Mouse (Mus musculus) embryo, embryonic 10 days (tissue): ENCODE data around the gene Fopnl.
A peak's percentile ranks its signal among the peaks of the same experiment; 100 is the strongest.

Experiments used
- DNase-seq: peaks from one replicate; pipeline ENCODE4 v3.0.0-alpha.2; 2015; ENCODE audit warnings: low spot score

The Fopnl gene

GRCm38 (mm10) chr16:14306451-14306850 lies 10.8 kb downstream of the Fopnl start:
- DNase-seq, result no peak

DNA sequence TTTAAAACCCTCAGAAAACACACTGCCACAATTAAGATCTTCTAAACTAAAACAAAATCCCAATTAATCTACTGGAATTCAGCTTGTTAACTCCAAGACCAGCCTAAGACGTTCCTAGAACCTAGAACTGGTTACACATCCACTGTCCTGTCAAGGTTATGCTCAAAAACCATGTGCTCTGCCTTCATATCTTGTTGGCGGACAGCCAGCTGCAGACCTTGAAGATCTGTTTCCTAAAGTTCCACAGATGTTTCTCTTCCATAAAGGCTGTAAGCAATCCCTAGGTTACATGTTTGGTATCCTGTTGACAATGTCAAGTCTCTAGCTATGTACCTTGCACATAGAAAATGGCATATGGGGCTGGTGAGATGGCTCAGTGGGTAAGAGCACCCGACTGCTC lies 12.4 kb downstream of the Fopnl start:
- no peak for DNase-seq

DNA sequence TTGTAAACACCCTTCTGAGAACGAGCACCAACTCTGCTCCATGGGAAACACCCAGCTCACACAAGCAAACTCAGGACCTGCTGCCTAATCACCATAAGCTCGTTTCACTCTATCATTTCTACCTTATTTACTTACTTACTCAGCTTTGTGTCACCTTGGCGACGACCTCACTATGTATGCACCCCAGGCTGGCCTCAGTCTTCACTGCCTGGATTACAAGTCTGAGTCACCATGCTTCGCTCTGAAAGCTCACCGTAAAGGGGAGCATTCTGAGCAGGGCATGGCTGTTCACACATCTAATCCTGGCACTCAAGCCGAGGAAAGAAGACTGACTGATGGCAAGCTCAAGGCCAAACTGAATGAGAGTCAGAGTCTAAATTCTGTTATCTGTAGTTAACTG lies 13.5 kb downstream of the Fopnl start:
- peak; percentile 3 for DNase-seq

DNA sequence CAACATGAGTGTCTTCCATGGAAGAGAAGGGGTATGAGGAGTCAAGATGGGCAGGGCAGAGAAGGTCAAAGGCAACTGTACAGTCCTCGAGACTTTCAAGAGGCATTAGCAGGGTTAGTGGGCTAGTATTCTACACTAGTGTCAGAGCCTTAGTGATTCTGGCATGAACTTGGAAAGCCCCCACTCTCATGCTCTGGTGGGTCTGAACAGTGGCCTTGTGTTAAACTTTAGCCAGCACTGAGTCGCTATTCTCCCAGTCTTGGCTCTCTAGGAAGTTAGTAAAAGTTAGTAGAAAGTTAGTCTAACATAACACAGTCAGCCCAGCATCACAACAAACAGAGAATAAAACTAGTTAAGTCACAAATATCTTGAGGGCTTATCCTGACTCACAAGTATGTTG lies 14.1 kb downstream of the Fopnl start:
- DNase-seq, result peak; percentile 1

GRCm38 (mm10) chr16:14298461-14298860 lies 18.7 kb downstream of the Fopnl start:
- no peak for DNase-seq

- no peak for DNase-seq
These were observed 19.5 kb downstream of the Fopnl start for GRCm38 (mm10) chr16:14297746-14298145.

DNA sequence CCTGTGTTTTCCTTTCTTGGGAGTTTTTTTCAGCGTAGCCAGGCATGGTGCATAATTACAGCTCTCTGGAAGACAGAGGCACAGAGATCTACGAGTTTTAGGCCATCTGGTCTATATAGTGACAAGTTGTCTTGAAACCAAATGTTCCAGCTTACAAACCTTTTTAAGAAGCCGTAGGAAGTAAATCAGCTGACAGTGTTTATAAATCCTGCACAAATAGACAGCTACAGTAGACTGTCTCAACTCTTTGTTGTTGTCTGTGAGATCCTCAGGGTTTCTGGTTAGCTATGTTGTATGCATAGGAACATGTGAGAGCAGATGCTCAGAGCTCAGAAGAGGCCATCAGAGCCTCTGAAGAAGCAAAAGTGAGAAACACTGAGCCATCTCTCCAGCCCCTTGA lies 20.1 kb downstream of the Fopnl start:
- no peak for DNase-seq

DNA sequence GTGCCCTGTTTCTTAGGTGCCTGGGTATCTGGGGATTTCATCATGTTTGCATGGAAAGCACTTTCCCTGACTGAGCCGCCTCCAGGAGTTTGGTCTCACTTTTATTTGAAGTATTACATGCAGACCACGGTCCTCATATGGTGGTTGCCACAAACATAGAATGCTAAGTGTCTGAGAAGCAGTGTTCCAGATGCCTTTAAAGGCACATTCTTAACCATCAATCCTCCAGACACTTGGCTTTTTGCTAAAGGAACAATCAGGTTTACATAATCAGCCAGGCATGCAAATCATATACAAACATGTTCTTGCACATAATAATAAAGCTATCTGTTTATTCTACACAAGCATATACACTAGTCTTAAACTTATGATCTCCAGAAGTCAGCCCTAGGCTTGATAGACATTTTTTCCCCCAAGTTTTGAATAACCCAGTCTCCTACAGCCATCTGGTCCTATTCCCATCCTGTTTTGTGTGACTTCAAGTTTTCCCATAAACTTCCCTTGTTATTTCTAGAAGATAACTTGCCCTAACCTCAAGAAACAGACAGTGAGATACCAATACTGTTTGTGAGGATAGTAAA lies 20.6 kb downstream of the Fopnl start:
- no peak for DNase-seq

DNA sequence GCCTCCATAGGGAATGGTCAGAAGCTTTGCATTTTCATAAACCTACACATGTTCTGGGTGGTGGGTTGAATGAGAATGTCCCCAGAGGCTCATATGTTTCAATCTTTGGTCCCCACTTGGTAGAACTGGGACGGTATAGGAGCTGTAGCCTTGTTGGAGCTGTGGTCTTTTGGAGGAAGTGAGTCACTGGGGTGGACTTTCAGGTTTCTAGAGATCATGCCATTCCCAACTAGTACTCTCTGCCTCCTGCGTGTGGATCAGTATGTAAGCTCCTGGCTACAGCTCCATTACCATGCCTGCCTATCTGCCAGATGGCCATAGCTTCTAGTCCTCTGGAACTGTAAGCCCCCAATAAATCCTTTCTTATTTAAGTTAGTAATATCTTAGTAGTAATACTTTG lies 21.9 kb downstream of the Fopnl start:
- no peak for DNase-seq

- peak; percentile 14 for DNase-seq
These were observed 24.7 kb downstream of the Fopnl start for GRCm38 (mm10) chr16:14292205-14293199.

DNA sequence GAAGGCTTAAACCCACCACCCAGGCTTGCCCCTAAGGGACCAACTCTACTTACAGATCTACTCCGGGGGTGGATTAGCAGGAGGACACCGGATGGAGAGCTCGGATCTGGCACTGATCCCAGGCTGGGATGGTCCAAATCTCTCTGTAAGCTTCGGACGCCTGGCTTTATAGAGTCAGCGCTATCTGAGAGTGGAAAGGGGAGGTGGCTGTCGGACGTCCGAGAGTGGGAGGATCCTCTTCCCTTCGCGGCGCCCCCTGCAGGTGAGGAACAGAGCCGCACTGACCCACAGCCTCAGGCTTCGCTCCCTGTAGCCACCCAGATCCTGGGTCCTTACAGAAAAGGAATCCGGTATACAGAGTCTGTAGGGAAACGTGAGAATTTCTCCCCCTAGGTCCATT lies 26.0 kb downstream of the Fopnl start, which contains the start of gene Myh11:
Gene Myh11, minus strand, starts transcription at position 150 of the 400 bp plus-strand sequence.
- peak; percentile 76 for DNase-seq

DNA sequence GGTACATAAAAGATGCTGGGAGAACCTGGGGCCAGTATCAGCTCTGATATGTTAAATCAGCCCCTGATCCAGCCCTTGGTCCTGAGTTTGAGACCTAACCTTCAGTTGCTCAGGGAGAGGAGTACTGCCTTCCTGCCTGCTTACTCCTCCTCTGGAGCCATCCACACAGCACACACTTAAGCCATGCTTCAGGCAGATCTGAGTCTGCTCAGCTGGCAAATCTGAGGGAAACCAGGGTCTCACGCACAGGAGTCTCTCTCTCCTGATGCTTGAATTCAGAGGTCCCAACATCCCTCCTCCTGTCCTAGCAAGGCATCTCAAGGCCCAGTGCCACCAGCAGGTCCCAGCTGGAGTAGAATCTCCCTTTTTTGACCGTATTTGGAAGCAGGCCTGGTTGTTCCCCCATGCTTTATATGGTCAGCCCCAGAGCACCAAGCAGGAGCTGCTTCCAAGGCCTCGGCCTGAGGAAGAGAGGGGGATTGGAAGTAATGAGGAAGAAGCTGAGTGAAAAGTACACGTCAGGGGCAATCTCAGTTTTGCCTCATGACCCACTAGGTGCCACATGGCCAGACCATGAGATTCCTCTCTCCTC lies 44.7 kb downstream of the Fopnl start:
- DNase-seq, result no peak

GRCm38 (mm10) chr16:14265203-14265920 lies 51.8 kb downstream of the Fopnl start:
- DNase-seq, result no peak

- no peak for DNase-seq
These were observed 52.7 kb downstream of the Fopnl start for GRCm38 (mm10) chr16:14264504-14264903.

DNA sequence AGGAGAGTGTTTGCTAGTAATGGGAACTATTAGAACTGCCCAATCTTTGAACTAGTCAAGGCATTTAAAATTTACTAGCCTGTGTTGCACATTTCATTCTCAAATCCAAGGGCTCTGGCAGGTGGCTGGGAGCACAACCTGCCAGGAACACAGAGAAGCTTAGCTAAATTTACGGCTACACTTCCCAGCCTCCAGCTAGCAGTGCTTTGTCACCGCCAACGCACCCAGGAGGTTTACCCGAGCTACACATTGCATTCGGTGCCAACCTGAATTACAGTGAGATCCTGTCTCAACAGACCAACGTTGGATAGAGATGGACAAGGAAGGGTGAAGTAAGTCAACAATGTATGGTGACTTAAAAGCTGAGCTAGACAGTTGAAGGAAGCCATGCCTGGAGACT lies 54.0 kb downstream of the Fopnl start:
- DNase-seq, result no peak

- DNase-seq, result no peak
These were observed 54.8 kb downstream of the Fopnl start for GRCm38 (mm10) chr16:14262410-14262809.

DNA sequence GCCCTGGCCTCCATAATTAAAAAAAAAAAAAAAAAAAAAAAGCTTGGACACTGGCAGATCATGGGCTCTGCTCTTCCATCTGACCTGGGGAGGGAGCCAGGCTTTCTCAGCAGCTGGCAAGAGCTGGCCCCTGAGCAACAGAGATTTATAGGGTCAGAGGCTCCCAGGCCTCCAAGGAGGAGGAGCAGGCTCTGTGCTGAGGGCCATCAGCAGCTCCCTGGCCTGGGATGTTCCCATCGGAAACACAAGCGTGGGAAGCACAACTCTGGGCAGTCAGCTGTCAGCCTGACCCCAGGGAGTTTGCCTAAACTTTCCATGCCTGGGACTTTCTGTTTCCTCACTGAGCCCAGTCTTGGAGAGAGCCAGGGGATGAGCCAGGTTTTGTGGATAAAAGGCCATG lies 58.3 kb downstream of the Fopnl start:
- no peak for DNase-seq

GRCm38 (mm10) chr16:14253586-14253985 lies 63.6 kb downstream of the Fopnl start:
- no peak for DNase-seq

- no peak for DNase-seq
These were observed 64.3 kb downstream of the Fopnl start for GRCm38 (mm10) chr16:14252877-14253276.

GRCm38 (mm10) chr16:14249913-14250312 lies 67.3 kb downstream of the Fopnl start:
- DNase-seq, result no peak
